Mouse (Mus musculus) cerebellum, postnatal 4 days (tissue): ENCODE results near the gene Atp2a2.

ENCODE experiments used
- DNase-seq, 2 experiments: peaks; one replicate each; pipeline ENCODE4 v3.0.0; 2022; ENCODE audit warnings: low spot score in 2 of 2, mixed read lengths in 1 of 2

The Atp2a2 gene

DNA sequence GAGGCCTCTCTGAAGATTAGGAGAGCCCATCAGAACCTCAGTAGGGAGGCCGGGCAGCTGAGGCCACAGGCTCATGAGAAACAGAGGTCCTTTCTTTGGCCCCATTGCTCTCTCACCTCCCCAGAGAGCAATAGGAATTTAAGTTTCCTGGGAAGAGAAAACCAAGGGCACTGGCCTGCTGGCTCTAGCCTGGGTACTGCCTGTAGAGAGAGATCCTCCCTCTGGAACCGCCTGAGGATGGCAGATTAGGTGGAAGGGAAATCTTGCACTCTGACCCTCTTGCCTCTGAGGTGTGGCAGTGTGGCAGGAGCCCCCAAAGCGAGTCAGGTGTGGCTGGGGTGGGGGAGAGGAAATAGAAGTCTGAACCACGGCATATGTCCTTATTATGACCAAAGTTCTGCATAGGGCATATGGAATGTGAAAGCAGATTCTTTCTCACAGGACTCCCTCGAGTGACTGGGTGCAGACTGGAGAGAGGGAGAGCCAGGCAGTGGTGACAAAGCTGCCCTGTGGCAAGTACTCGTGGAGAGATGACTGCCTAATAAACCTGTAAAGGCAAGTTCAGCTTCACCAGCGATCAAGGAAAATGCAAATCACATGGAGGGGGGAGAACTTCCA, 17.1 kb upstream of the Atp2a2 start:
- DNase-seq: no peak

DNA sequence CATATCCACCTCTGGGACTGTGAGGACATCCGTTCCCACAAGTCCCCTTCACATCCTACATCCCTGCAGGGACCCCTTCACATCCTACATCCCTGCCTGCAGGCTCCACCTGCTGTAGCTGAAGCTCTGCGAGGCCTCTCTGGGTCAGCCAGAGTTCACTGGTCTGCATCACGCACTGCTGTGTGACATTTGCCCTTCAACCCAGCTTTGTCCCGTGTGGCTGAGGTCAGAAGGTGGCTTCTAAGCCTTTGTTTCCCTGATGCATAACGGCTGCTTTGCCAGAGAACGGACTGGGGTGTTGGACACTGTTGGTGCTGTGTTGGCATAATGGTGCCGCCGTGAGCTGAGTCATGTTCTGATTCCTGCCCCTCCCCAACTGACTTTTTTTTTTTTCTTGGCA, 16.2 kb upstream of the Atp2a2 start:
- DNase-seq: no peak

DNA sequence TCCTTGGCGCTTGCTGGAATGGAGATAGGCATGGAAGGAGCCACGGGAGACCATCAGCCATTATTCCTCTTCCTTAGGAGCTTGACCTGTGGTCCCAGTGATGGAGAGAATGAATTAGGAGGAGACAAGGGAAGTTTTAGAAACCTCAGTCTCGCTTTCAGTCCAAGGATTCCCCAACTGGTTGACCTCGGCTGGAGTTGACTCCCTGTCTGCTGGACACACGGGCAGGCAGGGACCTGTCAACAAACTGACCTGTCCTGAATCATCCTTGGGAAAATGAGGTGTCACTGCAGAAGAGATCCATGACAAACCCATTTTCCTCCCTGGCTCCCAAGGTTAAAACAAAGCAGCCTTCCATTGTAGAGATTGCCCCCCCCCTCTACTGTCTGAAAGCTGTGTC, 14.9 kb upstream of the Atp2a2 start:
- DNase-seq: no peak

DNA sequence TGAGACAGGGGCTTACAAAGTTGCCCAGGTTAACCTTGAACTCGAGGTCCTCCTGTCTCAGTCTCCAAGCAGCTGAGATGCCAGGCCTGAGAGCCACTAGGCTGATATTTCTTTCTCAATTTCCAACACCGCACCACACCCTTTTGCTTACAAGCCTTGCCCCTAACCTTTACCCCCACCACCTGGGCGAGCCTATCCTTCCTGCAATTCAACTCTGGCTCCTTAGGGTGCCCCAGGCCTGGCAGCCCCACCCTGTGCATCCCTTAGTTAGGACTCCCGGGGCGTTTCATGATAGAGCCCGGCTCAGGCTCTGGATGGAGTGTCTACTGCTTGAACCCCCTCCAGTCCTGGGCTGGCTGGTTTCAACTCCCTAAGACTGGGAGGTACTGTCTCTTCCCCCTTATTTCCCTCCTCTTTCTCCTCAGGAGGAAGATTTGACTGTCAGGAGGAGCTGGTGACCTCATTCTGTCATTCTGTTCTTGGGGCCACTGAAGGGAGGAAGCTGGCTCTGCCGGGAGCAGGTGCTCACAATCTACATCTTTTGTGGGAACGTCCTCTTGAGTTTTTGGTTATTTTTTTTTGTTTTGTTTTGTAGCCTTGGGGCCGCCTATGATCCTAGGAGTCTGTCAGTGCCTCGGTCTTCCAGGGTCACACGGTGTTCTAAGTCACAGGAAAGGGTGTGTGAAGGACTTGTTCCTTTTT, 14.2 kb upstream of the Atp2a2 start:
- DNase-seq: no peak

DNA sequence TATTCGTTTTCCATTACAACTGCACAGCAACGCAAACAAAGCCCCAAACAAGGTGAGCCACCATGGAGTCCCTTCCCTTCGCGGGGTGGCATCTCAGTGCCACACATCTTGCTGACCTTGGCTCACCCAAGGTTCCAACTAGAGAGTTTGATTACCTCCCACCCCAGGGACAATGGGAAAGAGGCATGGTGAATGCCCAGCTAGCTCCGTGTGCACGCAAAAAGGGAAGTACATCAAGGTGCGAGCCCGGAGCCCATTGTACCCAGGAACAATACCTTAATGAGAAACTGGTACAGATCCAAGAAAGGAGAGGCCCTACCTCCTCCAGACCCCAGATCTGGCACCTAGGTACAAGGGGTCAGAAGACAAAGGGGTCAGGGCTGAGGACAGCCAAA, 12.1 kb upstream of the Atp2a2 start:
- no peak for DNase-seq

DNA sequence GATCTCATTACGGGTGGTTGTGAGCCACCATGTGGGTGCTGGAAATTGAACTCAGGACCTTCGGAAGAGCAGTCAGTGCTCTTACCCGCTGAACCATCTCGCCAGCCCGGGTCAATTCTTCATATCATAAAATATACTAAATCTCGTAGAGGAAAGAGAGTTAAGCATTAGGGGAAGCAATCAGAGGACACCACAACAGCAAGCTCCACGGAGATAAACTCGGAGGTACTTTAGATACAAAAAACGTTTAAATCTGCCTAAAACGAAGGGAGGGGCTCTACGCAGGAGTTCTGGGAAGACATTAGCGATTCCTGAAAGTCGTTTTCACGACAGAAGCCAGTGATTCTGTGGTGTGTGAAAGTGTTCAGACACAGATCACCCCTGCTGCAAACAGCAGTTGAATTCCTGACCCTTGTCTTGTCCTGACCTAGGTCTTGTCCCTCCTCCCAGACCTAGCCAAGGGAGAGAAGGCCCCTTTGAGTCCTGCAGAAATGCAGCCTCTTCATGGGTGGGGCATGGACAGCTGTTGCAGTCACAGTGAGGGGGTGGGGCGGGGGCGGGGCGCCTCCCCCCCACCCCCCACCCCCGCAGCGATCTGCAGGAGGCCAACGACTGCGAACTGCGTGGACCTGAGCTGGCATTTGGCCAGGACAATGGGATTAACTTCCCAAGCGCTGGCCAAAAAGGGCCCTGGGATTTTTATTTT, 11.5 kb upstream of the Atp2a2 start:
- no peak for DNase-seq

DNA sequence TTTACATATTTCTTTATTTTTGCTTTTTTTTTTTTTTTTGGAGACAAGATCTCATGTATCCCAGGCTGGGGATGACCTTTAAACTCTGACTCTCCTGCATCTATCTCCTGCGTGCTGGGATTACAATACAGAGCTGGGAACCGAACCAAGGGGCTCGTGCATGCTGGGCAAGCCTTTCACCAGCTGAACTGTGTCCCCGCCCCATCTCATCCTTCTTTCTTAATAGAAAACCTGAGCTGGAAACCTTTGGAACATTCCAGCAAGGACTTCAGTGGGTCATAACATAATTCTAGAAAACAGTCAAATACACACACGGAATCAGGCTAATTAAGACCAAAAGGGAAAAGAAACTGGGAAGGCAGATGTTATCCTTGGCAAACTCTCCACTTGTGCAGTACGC, 10.0 kb upstream of the Atp2a2 start:
- DNase-seq: no peak

DNA sequence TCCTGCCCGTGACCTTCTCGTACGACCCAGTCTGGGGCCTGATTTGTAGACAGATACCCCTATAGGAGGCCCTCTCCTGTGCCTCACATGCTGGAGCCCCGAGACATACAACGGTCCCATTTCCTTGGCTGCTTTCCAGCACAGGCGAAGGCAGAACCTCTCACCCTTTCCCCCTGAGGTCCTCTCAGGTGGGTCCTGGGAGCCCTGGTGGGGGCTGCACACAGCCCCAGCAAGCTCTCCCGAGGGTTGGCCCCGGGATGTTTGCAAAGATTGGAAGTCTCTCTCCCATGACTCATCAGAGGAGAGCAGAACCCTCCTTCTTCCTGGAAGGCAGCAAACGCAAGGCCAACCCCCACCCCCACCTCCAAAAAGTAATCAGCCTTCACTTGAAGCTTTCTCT, 9.4 kb upstream of the Atp2a2 start:
- DNase-seq: no peak

DNA sequence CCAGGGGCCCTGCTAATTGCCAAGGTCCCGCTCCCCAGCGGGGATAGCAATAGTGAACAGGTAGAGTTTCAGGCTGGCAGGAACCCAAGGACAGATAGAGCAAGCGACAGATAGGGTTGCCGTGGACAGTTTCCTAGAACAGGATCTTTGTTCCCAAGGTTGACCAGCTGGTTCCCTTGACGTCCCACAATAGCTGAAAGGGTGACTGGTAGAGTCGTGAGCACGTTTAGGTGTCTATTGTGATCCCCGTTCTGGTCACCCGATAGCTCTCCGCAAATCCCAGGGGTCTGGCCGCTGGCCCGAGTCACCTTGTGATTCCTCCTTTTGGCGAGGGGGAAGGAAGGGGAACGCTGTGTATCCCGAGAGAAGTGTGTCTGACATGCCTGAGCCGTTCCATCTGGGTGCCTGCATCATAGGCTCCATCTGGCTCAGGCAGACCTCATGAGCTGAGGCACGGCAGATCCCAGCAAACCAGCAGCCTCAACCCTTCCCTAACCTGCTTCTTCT, 8.7 kb upstream of the Atp2a2 start:
- DNase-seq: no peak

DNA sequence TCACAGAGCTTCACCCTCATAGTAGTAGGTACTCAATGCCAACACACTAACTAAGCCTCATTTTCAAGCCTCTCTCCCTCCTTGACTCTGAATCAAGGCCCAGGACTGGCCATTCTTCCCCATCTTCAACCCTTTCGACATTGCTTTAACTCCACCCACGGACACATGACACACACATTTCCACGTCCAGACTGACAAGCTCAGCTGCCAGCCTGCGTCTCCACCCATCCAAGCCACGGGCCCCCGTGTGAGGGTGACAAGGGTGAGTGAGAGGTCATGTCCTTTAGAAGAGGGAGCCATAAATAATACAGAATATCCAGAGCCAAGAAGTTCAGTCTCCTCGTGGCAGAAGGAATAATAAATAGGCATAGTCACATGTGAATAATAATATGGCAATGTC, 7.6 kb upstream of the Atp2a2 start:
- no peak for DNase-seq

DNA sequence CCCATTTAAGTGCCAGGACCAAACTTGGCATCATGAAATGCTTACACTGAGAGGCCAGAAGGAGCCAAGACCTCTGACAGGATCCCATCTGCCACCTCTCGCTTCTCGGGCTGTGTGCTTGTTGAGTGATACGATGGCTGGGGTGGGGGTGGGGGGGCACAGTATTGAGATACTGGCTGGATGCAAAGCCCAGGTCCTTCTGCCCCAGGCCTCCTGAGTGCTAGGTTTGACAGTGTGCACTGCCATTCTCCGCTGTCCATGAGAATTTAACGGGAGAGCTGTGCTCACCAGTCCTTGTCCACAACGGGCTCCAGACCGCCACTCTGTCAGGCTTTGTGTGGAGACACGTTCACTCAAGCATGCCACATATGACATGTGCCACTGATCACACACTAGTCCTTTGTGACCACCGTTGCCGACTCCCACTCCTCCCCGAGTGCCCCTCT, 6.9 kb upstream of the Atp2a2 start:
- DNase-seq: peak in 1 of 2 experiments; percentile 37

DNA sequence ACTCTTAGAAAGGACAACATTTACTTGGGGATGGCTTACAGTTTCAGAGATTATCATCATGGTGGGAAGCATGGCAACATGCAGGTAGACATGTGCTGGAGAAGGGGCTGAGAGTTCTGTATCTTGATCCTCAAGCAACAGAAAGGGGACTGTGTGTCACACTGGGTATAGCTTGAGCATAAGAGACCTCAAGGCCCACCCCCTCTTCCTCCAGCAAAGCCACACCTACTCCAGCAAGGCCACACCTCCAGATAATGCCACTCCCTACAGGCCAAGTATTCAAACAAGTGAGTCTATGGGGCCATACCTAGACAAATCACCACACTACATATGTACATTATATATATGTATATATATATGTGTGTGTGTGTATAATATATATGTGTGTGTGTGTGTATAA, 5.4 kb upstream of the Atp2a2 start:
- no peak for DNase-seq

DNA sequence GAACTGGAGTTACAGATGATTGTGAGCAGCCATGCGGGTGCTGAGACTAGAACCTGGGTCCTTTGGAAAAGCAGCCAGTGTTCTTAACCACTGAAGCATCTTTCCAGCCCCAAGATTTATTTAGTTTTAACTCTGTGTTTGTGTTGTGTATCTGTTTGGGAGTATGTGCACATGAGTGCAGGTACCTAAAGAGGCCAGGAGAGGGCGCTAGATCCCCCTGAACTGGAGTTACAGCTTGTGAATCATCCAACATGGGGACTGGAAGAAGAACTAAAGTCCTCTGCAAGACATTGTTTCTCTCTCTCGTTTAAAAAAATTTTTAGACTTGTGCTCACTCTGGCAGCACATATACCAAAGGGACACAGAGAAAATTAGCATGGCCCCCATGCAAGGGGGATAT, 4.4 kb upstream of the Atp2a2 start:
- DNase-seq: no peak

DNA sequence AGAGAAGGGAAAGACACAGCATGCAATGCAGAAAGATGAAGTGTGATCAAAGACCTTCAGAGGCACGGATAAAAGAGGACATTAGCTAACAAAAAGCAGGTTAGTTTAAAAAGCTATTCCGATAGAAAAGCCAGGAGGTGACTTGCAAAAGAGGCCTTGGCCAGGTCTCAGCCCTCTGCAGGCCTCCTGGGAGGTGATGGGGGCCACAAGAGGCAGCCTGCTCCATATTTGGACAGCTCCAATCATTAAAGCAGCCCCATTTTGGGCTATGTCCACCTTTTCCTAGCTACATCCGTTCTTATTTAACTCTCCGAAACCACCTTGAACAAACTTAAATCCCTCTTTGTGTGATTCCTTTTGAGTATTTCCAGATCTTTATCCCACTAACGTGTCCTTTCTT, 3.5 kb upstream of the Atp2a2 start:
- DNase-seq: no peak

DNA sequence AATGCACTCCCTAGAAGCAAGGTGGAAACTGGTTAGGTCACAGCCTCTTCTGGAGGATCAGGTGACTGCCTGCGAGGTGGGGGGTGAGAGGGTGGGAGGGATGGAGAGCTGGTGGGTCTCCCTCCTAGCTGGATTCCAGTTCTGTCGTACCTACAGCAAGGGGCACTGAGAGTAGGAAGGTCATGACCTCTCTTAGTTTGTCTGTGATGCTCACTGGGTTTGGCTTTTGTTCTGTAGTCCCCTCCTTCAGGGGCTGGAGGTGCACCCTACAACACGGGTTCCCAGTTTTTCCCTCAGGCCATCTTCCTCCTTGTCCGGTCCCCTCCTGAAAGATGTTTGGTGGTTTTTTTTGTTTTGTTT, 1.7 kb upstream of the Atp2a2 start:
- DNase-seq: no peak

DNA sequence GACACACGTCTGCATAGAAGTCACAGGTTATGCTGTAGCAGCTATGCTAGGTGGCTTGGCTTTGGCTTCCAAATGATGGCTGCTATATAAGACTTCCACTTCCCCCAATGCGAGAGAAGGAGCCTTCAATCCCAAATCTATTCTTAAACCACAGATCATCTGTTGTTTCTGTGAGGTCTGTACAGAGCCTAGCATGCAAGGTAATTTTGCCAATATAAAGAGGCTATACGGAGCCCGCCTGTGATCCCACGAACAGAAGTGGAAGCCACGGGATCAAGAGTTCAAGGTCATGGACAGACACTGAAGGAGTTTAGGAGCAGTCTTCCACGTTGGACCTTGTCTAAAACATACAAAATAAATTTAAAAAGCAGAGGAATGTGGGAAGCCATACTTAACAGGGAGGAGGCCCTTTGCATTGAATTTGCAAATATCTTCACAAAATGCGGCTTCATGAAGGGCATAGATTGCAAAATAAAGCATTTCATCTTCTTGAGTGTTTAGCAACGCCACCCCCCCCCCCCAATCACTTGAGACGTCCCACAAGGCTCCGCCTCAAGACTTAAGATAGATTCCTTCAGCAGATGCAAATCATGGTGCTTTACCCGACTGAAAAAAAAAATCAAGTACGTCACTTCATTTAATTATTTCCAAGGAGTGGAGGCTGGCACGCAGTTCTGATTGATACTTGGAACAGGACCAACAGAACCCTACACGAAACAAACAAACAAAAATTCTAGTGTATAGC, 1.2 kb upstream of the Atp2a2 start:
- no peak for DNase-seq

DNA sequence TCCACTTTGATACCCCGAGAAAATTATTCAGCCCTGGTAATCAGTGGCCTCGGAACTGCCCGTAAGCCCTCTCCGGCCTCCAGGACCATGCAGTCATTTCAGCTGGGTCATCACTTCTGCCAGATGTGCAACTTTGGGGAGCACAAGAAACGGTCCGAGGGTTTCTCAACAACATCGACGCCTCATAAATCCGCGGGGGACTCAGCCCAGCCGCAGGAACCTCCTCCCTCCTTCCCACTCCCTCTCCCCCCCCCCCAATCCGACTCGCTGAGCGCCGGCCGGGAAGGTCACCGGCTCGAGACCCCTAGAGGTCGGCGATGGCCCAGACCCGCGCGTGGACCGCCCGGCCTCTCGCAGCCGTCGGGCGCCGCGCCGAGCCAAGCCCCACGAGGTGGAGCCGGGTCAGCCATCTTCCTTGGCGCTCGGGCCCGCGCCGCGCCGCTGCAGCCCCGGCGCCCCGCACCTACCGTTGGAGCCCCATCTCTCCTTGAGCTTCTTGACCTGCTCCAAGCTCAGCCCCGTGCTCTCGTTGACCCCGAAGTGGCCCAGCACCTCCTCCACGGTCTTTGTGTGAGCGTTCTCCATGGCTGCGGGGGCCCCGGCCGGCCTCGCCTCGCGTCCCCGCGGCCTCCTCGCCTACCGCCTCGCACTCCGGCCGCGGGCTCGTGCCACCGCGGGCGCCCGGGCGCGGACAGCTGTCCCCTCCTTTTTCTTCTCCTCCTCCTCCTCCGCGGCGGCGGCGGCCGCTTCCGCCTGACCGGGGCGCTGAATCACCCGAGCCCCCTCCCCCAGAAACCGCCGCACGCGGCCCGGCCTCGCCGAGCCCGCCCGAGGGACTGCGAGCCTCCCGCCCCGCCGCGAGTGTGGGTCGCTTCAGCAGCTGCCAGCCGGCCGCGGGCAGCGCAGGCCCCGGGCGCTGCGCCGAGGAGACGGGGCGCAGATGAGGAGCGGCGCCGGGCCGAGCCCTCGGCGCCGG, 636 bp downstream of the Atp2a2 start:
- DNase-seq: peak in 1 of 2 experiments; percentile 56

DNA sequence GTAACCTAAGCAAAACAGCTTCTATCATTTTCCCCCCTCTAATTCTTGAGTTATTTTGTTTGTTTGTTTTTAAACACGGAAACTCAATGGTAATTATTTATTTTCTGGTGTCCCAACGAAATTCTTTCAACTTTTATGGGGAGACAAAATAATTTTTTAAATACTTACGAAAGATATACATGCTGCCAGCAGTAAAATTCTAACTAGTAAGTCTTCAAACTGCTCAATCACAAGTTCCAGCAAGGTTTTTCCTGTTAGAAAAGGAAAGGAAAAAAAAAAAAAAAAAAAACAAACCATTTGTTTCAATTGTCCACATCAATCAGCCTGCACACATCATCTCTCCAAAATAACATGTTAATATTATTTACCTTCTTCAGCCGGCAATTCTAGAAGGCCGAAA, 1.5 kb downstream of the Atp2a2 start:
- DNase-seq: no peak

DNA sequence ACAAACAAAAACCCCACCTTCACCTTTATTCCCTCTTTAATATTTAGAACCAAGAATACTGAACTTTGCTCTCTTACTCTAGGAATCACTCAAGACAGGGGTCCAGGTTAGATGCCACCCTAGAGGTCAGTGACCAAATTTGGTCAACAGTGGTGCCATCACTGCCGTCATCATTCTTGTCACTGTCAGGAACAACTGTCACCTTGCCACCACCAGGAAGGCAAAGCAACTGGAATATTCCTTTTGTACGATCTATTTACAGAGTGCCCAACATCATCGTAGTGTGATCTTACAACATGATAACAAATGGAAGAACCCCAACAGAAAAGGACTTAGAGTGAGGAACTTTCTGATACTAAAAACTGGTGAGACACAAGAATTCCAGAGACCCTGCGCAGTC, 1.9 kb downstream of the Atp2a2 start:
- DNase-seq: no peak

DNA sequence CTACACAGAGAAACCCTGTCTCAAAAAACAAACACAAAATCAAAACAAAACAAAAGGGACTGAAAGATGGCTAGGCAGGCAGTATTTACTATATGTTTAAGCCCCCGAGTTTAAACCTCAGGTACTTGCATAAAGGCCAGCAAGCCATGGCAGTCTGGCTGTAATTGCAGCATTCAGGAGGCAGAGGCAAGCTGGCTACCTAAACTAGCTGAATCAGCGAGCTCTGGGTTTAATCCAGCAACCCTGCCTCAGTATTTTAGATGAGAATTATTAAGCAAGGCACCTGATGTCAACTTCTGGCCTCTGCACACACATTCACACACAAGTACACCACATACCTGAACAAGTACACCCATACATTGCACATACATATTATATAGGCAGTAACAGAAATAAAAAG, 4.0 kb downstream of the Atp2a2 start:
- no peak for DNase-seq

DNA sequence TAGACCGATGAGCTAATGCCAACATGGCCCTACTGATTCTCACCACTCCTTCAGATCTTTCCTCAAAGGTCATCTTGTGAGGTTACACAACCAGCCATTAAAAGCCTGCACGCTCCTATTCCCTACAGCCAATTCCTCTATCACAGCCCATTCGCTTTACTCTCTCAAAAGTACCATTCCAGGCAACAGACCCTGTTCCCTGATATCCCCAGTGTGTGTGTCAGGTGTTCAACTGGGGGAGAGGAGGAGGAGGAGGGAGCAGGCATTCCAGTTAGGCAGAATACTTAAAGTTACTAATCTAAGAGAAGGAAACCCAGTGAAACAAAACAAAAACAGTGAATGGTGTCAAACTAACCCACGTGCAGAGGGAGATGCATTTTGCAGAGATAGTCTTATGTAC, 5.0 kb downstream of the Atp2a2 start:
- DNase-seq: no peak
